Mouse (Mus musculus): ENCODE measurements at regions not wholly inside any gene's neighbourhood (a gene's known extent, or its start where the extent isn't known, plus 50 kb on each side); places are given as distances from the start of the nearest gene placed in this dataset.

DNA sequence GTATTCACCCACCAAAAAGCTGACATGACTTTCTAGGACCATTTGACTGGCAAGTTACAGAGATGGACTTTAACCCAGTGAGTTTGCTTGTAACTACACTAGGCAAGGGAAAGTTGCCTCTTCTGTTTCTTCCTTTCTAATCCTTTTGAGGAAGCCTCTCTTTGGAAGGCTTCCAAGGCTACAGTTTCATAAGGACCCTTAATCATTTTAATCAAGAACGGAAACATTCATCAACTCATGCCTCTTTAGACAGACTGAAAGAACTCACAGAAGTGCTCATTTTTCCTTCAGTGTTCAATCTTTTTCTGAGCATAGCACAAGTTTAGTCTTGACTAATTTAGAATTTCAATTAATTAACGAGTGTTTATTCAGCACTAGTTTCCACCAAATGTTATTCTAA, 84.2 kb downstream of the Ddx1 start:
- DNase-seq (ENCODE audit: low spot score in 2 of 2), result no peak

DNA sequence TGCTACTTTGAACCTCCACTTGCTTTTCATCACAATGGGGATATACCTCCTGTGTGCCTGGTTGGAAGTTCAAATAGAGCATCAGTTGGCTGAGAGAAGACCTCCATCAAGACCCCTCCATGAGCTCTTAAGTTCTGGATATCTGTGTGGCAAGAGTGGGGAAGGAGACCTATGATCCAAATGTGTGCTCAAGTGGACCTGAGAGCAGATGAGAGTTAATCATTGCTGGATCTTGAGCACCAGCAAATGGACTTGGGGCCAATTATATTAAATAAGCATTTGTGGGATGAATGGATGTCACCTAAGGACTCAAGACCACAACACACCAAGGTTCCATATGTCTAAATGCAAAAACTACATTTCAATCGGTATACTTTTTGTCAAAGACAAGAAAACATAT, 88.0 kb downstream of the Ddx1 start:
- no peak for DNase-seq (ENCODE audit: low spot score in 2 of 2)

GRCm38 (mm10) chr12:13159346-13160055, 89.5 kb downstream of the Ddx1 start:
- peak; percentile 52 to 64 for DNase-seq (ENCODE audit: low spot score in 2 of 2)

GRCm38 (mm10) chr12:13157666-13158381, 91.2 kb downstream of the Ddx1 start:
- DNase-seq (ENCODE audit: low spot score in 2 of 2), result no peak

GRCm38 (mm10) chr12:13157089-13157488, 91.9 kb downstream of the Ddx1 start:
- DNase-seq (ENCODE audit: low spot score in 2 of 2), result no peak

- no peak for DNase-seq (ENCODE audit: low spot score in 2 of 2)
These were observed 98.3 kb downstream of the Ddx1 start for GRCm38 (mm10) chr12:13150751-13151150.

DNA sequence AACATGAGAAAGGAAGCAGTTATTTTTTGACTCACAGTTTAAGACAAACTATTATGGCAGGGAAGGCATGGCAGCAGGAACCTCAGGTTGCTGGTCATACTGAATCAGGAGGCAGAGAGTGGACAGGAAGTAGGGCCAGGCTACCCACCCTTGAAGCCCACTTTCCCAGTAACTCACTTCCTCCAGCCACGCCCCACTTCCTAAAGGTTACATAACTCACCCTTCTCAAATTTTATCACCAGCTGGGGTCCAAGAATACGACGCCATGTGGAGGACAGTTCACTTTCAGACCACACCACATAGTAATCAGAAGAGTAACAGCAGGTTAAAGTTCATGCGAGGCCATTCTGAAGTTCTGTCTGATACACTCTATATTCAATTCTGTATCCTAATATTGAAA, 101.8 kb downstream of the Ddx1 start:
- DNase-seq (ENCODE audit: low spot score in 2 of 2), result no peak

- DNase-seq (ENCODE audit: low spot score in 2 of 2), result no peak
These were observed 103.6 kb downstream of the Ddx1 start for GRCm38 (mm10) chr12:13145186-13146115.

- peak; percentile 50 to 75 for DNase-seq (ENCODE audit: low spot score in 2 of 2)
These were observed 104.3 kb downstream of the Ddx1 start for GRCm38 (mm10) chr12:13144739-13145138.

GRCm38 (mm10) chr12:13140636-13141035, 108.4 kb downstream of the Ddx1 start:
- DNase-seq (ENCODE audit: low spot score in 2 of 2), result peak; percentile 79 to 84

DNA sequence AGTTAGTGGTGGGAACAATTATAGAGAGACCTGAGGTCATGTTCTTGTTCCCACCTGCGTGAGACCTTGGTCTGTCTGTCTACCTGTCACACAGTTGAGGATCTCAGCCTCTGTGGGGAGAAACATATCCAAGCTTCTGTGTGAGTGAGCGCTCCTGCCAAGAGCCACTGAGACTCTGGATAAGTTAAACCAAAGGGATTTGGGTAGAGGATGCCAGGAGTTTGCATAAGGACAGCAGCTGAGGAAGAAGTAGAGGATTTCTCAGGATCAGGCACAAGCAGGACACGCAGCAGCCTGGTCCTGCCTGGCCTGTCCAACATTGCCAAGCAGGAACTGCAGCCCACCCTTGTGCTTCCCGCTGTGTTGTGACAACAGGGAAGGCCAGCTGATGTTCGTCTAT, 109.8 kb downstream of the Ddx1 start:
- DNase-seq (ENCODE audit: low spot score in 2 of 2), result no peak

- DNase-seq (ENCODE audit: low spot score in 2 of 2), result no peak
These were observed 114.8 kb downstream of the Ddx1 start for GRCm38 (mm10) chr12:13134168-13134567.

- DNase-seq (ENCODE audit: low spot score in 2 of 2), result no peak
These were observed 119.3 kb downstream of the Ddx1 start for GRCm38 (mm10) chr12:13129677-13130082.

- no peak for DNase-seq (ENCODE audit: low spot score in 2 of 2)
These were observed 121.6 kb downstream of the Ddx1 start for GRCm38 (mm10) chr12:13127407-13127806.

GRCm38 (mm10) chr12:13125054-13125453, 124.0 kb downstream of the Ddx1 start:
- no peak for DNase-seq (ENCODE audit: low spot score in 2 of 2)

DNA sequence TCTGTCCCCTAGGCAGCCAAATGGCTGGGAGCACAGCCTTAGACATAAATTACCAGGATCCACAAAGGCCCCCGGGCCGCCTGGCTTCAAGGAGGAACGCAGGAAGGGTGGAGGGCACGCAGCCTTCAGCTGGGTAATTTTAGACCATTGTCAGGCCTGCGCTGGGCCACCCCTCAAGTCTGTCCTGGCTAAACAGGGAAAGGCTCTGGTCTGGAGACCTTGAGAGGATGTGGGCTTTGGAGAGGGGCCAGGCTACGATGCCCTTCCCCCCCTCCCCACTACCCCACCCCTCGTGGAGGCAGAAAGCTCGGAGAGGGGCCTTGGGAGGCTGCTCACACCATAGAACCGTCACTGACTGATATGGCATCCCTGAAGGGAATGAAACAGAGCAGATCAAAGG, 126.7 kb downstream of the Ddx1 start:
- DNase-seq (ENCODE audit: low spot score in 2 of 2), result no peak

- DNase-seq (ENCODE audit: low spot score in 2 of 2), result no peak
These were observed 128.4 kb downstream of the Ddx1 start for GRCm38 (mm10) chr12:13120581-13120980.

GRCm38 (mm10) chr12:13119653-13120052, 129.4 kb downstream of the Ddx1 start:
- no peak for DNase-seq (ENCODE audit: low spot score in 2 of 2)

DNA sequence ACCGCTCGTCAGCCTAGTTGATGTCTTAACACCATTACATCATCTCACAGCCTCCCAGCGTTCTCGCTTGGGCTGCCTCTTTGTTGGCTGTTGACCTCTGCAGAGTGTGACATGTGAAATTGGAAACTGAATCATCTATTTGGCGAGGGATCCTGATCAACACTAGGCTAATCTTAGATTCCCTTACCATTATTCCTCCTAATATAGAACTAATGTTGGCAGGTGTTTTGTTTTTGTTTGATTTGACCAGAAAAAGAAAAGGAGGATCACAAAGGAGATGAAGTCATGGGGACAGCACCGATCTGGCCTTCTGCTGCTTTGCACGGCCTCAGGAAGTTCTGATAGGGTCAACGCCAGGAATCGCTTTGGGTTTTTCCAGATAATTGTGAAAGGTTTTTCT, 131.0 kb downstream of the Ddx1 start:
- no peak for DNase-seq (ENCODE audit: low spot score in 2 of 2)

DNA sequence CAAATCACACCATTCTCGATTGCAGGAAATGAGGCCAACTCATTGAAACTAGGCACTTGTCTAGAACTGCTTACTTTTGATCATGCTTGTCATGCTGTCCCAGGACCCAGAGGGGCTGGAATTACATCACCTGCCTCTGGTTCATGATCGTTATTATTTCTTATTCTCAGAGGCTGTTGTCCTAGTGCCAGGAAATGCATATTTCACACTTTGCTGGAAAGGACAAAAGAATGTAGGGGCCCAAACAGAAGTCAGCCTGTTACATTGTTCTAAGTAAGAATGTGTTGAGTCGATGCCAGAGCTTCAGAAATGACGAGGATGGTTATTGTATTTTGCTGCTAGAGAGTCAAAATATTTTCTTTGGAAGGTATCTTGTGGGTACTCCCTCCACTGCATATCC, 134.7 kb downstream of the Ddx1 start:
- no peak for DNase-seq (ENCODE audit: low spot score in 2 of 2)

DNA sequence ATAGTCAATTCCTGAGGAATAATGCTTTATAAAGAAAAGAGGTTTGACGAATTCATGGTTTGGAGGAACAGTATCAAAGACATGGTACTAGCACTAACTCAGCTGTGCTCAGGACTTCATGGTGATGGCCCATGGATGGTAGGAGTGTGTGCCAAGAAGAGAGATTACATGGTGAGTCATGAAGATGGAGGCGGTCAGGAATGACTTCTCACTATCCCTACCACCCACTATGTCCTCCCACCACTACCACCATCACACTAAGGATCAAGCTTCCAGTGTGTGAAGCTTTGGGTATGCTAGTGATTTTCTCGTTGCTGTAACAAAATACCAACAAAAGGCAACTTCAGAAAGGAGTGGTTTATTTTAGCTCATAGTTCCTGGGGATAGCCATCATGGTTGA, 142.1 kb downstream of the Ddx1 start:
- peak; percentile 28 to 41 for DNase-seq (ENCODE audit: low spot score in 2 of 2)

All from right cerebral cortex, adult 2 months (tissue).